Mouse (Mus musculus) erythroblast, embryonic 14.5 days (primary cell): Measurements from ENCODE around the gene Dnaja2.

ENCODE experiments used
- GATA1 ChIP-seq: IDR thresholded peaks from 2 replicates; pipeline ENCODE4 v1.6.1; 2012; ENCODE audit warnings: low read length, inconsistent platforms, mixed read lengths
- TAL1 ChIP-seq: IDR thresholded peaks from 3 replicates; pipeline ENCODE4 v1.6.1; 2012; ENCODE audit warnings: low read length, inconsistent platforms, mixed read lengths

- TF ChIP-seq TAL1 = no peak
- no peak for TF ChIP-seq GATA1
Observed at GRCm38 (mm10) chr8:85526105-85526504, 29.0 kb downstream of the Dnaja2 start.
